In the genomic region with DNA sequence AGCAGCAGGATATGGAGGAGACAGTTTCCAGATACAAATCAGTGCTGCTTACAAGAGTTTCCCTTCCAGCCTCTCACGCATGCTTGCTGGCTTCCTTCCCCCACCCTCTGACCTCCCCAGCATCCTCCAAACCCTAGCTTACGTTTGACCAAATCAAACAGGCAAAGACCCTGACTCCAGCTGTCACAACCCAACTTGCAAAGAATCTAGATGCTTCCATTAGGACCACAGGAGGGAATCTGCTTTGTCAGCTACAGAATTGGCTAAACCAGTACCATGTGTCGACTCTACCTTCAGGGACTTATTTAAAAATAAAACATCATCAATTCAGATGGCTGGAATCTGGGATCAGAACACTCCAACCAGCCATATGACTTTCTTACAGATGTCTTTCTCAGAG, we compare ENCODE assay signal across 37 mouse cellular contexts. TPM values are rescaled to one million over a fixed set of nuclear protein-coding genes. Genes with fewer than 3 reads are reported as not detected.
"Had no signal": no experiment of that assay in that cellular context is flagged by ENCODE, and none has a peak within 500 bp of the region (broad histone marks: within the 10 kb centered on the region; RNA-seq: fewer than 3 reads in every experiment).

No protein-coding gene starts in this region.

- H3K27ac ChIP-seq: gastrocnemius, adult 2 months; heart, embryonic 10.5 days; hindbrain, embryonic 10.5 days; hindbrain, embryonic 12.5 days; hindbrain, embryonic 14.5 days; intestine, embryonic 15.5 days; layer of hippocampus, adult 2 months; left cerebral cortex, adult 2 months; limb, embryonic 10.5 days; limb, embryonic 12.5 days; liver, embryonic 13.5 days; liver, embryonic 15.5 days had no signal

- ATAC-seq: hindbrain, embryonic 16.5 days; inflammation-experienced regulatory T-cells, adult 6 months; intestine, embryonic 15.5 days; intestine, postnatal 0 days had no signal

- H3K4me1 ChIP-seq: liver, embryonic 13.5 days; liver, embryonic 15.5 days had no signal

- H3K36me3 ChIP-seq: heart, embryonic 10.5 days; heart, embryonic 12.5 days; hindbrain, embryonic 10.5 days; hindbrain, embryonic 12.5 days; intestine, embryonic 15.5 days; limb, embryonic 10.5 days; limb, embryonic 12.5 days; liver, embryonic 13.5 days; liver, embryonic 15.5 days had no signal

- H3K4me3 ChIP-seq: gastrocnemius, adult 2 months; heart, embryonic 10.5 days; heart, embryonic 12.5 days; hindbrain, embryonic 10.5 days; hindbrain, embryonic 12.5 days; intestine, embryonic 15.5 days; layer of hippocampus, adult 2 months; left cerebral cortex, adult 2 months; limb, embryonic 10.5 days; limb, embryonic 12.5 days; liver, embryonic 13.5 days; liver, embryonic 15.5 days had no signal

- H3K4me2 ChIP-seq: heart, embryonic 12.5 days; hindbrain, embryonic 12.5 days; hindbrain, embryonic 14.5 days; intestine, embryonic 15.5 days; limb, embryonic 12.5 days; liver, embryonic 11.5 days; liver, embryonic 13.5 days; liver, embryonic 15.5 days had no signal

- DNase-seq: gastrocnemius, adult 2 months; gastrocnemius, postnatal 14 days; gastrocnemius, postnatal 36 days; heart, adult 18-20 months; heart, postnatal 10 days; heart, postnatal 4 days; kidney, adult 18-20 months; kidney, adult 8-10 months; kidney, postnatal 10 days; kidney, postnatal 25 days; kidney, postnatal 4 days; liver; liver, embryonic 13.5 days had no signal

- H3K9ac ChIP-seq: heart, embryonic 12.5 days; hindbrain, embryonic 12.5 days; hindbrain, embryonic 14.5 days; intestine, embryonic 15.5 days; limb, embryonic 12.5 days; liver, embryonic 13.5 days; liver, embryonic 15.5 days had no signal

- H3K27me3 ChIP-seq: heart, embryonic 12.5 days; intestine, embryonic 15.5 days; liver, embryonic 13.5 days; liver, embryonic 15.5 days had no signal

- H3K9me3 ChIP-seq: heart, embryonic 10.5 days; heart, embryonic 12.5 days; hindbrain, embryonic 10.5 days; hindbrain, embryonic 12.5 days; intestine, embryonic 15.5 days; limb, embryonic 10.5 days; limb, embryonic 12.5 days; liver, embryonic 13.5 days; liver, embryonic 15.5 days had no signal

RNA-seq across cellular contexts. Expression of a gene that starts 21.6 kb away (rescaled TPM):
- total RNA-seq: gastrocnemius, postnatal 14 days; gastrocnemius, postnatal 36 days had no signal
- polyA plus RNA-seq: hindbrain, embryonic 10.5 days; hindbrain, embryonic 14.5 days had no signal

RNA-seq across cellular contexts. Expression of a gene that starts 50.2 kb away (rescaled TPM):
- total RNA-seq: gastrocnemius, adult 2 months; gastrocnemius, postnatal 14 days; gastrocnemius, postnatal 36 days; granulocyte monocyte progenitor cell, adult 5-6 weeks; layer of hippocampus, postnatal 10 days; layer of hippocampus, postnatal 25 days; left cerebral cortex, postnatal 14 days; left cerebral cortex, postnatal 36 days had no signal
- polyA plus RNA-seq: heart, embryonic 12.5 days; heart, embryonic 14.5 days; heart, embryonic 16.5 days; hindbrain, embryonic 10.5 days; hindbrain, embryonic 12.5 days; hindbrain, embryonic 14.5 days; kidney, embryonic 14.5 days; kidney, embryonic 16.5 days; limb, embryonic 10.5 days; limb, embryonic 12.5 days had no signal
